Mouse (Mus musculus) embryo, embryonic 11.5 days (tissue): ENCODE data around the gene Tubgcp2.
A peak's percentile ranks its signal among the peaks of the same experiment; 100 is the strongest.

Source experiments
- DNase-seq: peaks from one replicate; pipeline ENCODE4 v3.0.0-alpha.2; 2012; ENCODE audit warnings: low read depth, low spot score

Tubgcp2 gene

GRCm38 (mm10) chr7:140047811-140048311 lies 11.4 kb upstream of the Tubgcp2 start:
- DNase-seq = no peak

GRCm38 (mm10) chr7:140045546-140045945 lies 9.1 kb upstream of the Tubgcp2 start:
- no peak for DNase-seq

DNA sequence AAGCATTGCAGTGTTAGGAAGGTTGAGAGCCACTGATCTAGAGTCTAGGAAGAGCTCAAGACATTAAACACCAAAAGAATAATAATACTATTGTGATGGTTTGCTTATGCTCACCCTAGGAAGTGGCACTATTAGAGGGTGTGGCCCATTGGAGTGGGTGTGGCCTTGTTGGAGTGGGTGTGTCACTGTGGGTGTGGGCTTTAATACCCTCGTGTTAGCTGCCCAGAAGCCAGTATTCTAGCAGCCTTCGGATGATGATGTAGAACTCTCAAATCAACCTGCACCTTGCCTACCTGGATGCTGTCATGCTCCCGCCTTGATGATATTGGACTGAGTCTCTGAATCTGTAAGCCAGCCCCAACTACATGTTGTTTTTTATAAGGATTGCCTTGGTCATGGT lies 6.3 kb upstream of the Tubgcp2 start:
- DNase-seq = no peak

DNA sequence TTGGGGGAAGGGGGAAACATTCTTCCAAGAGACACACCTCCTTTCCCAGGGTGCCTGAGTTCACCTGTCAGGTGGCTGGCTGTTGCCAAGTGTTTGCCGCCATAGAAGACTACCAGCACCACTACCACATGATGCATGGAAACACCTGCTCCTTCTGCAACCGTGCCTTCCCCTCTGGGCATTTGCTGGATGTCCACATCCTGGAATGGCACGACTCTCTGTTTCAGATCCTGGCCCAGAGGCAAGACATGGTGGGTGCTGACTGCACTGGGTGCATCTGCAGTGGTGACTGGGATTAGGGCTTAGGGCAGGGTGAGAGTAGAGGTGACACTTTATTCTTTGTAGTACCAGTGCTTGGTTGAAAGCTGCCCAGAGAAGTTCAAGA lies 694 bp upstream of the Tubgcp2 start:
- no peak for DNase-seq

DNA sequence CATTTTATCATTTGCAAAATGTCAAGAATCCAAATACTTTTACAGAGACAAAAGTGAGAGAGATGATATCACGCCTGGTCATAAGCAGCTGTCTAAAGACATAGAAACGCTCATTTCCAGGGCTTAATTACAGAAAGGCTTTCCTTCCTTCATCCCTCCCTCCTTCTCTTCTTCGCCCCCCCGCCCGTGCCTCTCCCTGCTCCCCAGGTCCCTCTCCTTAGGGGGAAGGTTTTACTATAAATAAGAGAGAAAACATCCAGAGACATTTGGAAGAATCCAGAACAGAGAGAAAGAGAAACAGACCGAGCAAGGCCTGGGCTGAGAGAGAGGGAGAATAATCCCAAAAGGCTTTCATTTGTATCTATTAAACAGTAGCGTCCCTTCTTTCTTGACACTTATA lies 1.0 kb downstream of the Tubgcp2 start:
- DNase-seq = no peak

DNA sequence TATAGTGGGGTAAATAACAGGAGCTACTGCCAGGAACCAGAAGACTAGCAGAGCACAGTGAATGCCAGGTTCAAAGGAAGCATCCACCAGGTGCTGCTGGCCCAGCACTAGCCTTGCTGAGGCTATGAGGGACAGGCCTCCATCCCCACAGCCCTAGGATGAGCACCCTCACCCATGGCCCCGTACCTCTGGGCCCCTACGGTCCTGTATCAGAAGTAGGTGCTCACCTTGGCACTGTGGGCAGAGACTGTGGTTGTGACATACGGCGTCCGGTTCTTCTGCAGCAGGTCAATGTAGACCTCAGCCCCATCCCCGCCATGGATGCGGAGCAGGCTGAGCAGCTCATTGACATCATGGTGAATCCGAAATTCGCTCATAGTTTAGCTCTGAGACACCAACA lies 3.1 kb downstream of the Tubgcp2 start:
- no peak for DNase-seq

DNA sequence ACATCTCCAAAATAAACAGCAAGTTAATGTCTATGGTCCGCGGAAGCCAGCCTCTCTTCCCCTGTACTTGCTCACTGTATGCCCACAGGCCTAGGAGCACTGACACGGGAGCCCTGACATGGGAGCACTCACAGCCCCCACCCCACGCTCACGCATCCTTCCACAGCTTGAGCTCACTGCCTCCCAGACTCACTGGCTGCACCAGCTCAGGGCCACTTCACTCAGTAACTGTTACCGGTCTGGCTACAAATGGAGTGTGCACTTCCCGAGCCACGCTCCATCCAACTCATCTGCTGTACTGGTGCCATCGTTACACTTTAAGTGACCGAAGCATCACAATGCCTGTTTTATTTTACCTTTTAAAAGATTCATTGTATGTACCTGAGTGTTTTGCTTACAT lies 4.1 kb downstream of the Tubgcp2 start:
- no peak for DNase-seq

DNA sequence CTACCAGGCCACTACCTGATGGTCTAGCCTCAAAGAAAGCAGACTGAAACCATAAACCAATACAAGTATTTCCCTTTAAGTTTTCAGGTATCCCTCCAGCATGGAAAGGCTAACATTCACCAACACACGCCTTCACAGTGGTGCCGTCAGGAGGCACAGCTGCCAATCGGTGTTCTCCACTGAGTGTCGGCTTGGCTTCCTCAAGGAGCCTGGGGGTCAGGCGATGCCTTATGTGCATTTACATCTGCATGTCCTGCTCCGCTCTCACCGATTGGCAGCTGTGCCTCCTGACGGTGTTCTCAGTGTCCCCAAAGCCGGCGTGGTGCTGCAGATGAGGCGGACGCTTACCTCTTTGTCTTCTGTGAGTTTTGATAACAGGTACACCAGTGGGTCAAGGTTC lies 4.7 kb downstream of the Tubgcp2 start:
- DNase-seq = no peak

DNA sequence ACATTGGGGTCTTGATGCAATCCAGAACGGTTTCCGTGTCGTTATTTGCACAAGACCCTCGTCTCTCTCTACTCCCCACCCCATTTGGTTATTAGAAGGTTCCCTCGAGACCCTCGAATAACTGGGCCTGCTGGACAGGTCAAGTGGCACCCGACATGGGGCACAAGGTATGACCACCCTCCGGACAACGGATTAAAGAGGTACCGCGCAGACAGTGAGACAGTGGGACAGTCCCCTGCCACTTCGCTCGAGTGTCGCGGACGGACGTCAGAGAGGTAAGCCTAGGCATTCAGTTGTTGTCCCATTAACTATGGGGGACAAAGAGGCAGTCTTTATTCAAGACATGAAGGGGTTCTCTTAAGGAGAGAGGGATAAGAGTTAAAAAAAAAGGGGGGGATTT lies 25.1 kb downstream of the Tubgcp2 start:
- no peak for DNase-seq

DNA sequence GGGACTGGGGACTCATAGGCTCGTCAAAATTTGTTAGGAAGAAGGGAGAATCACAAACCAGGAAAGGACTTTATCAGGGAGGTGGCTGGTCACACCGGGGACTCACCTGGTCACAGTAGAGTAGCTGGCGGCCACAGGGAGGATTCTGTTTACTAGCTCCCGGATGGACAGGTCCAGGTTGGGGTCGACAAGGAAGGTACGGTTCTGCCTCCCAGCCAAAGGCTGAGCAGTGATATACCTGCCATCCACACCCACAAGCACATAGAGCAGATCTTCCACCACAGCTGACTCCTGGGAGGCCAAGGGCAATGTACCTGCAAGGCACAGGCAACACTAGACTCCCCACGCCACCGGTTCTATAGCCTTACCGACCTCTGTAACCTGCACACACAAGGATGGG lies 28.7 kb downstream of the Tubgcp2 start:
- DNase-seq = no peak

- no peak for DNase-seq
Measured at GRCm38 (mm10) chr7:140006861-140007611, 29.4 kb downstream of the Tubgcp2 start.

DNA sequence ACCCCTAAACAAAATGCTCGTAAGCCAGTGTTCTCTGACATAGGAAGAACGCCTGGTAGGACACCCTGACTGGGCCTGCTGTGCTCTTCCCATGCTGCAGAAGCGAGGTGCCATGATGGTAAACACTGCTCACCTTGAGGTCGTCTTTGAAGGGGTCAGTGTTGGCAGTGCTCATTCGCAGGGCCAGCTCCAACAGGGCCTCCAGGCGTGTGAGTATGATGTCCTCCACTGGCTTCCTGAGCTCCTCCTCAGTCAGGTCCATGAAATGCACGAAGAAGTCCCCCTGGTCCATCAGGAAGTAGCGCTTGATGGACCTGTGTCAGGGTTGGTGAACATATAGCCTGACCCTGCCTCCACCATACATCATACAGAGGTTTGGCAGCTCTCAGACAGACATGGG lies 31.8 kb downstream of the Tubgcp2 start:
- no peak for DNase-seq

DNA sequence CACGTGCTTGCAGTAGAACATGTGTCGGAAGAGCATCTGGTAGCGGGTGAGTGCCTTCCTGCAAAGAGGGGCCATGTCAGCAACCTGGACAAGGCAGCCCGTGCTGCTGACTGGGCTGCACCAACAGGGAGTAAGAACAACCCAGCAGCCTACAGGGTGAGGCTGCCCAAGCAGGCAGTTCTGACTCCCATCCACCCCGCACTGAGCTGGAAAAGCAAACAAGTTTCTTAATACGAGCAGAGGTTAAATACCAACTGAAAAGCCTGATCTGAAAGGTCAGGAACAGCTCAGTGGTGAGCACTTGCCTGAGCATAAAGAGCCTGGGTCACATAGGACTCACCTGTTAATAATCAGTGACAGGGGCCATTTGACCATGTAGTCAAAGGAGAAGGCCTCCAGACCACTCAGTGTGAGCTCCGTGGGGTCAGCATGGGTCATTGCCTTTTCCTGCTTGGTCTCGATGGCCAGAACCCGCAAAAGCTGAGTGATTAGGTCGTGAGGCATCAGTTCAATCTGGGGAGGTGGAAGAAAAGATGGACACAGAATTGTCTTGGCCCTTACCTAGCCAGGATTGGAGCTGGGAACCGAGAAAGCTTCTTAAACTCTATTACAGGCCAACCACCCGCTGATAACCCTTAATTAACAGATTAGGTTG lies 35.3 kb downstream of the Tubgcp2 start:
- DNase-seq = no peak

- DNase-seq = no peak
Measured at GRCm38 (mm10) chr7:139998691-139999350, 37.6 kb downstream of the Tubgcp2 start.

DNA sequence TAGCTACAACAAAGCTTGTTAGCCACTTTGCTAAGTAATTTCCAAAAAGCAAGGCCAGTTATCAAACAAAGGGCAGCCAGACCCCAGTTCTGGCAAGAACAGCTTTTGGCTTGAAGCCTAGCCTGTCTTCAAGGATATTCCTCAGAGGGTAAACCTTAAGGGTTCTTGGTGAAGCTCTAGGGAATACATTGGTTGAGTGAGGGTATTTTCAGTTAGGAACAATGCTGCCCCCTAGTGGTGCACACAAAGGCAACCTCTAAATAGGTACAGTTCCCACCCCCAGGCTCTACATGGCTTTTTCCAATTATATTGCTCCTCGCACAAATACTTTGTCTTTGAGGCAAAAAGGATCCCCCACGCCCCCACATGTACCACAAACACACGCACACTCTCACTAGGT lies 41.8 kb downstream of the Tubgcp2 start:
- DNase-seq = peak; percentile 57

DNA sequence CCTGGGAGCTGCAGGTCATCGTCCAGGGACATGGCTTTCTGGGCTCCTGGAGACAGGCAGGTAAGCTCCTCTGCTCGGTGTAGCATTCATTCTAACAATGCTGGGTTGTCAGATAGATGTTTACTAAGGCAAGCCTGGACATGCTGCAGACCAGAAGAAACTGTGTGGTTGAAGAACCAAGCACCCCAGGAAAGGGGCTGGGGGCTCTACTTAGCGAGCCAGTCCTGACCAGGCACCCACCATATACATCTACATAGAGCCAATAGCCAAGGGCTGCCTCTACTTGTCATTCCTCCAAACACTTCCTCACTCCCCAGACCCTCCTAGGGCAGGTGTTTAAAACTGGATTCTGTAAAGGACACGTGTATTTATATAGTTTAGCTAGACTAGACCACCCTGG lies 42.3 kb downstream of the Tubgcp2 start:
- DNase-seq = no peak

GRCm38 (mm10) chr7:139993532-139993931 lies 42.9 kb downstream of the Tubgcp2 start:
- no peak for DNase-seq

GRCm38 (mm10) chr7:139992406-139992805 lies 44.1 kb downstream of the Tubgcp2 start, which contains the start of gene Adam8:
Gene Adam8, minus strand, starts transcription at chr7:139992562.
- no peak for DNase-seq

- DNase-seq = no peak
Measured at GRCm38 (mm10) chr7:139990864-139991394, 45.5 kb downstream of the Tubgcp2 start.

DNA sequence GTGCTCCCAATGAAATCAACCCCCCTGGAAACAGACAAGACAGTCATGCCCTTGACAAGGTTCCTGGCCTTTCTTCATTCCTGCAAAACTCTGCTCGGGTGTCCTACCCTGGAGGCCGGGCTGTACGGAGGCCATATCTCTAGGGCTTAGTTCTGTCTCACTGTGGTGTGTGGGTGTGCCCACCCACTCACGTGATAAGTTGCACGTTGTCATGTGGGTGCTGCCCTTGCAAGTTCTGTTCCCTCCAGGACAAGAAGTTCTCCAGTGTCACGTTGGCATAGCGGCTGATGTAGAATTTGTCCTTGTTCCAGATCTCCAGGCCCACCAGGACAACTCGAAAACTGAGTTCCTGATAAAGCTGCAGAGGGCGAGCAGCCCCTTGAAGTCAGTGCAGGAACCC lies 48.2 kb downstream of the Tubgcp2 start:
- no peak for DNase-seq

DNA sequence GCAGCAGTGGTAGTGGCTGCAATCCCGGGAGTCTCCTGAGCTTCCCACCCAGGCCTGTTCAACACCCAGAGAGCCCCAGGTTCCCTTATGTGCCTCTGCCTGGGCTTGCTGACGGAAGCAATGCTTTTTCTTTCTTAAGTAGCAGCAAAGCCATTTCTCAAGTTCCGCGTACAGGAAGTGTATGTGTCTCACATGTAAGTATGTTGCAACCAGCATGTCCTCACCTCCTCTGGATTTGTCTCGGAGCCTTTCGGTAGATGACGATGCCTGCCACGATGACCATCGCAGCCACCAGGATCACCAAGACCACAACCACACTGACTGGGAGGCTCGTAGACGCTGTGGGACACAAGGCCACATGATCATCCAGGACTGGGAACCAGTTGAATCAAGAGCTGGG lies 52.0 kb downstream of the Tubgcp2 start:
- DNase-seq = no peak

DNA sequence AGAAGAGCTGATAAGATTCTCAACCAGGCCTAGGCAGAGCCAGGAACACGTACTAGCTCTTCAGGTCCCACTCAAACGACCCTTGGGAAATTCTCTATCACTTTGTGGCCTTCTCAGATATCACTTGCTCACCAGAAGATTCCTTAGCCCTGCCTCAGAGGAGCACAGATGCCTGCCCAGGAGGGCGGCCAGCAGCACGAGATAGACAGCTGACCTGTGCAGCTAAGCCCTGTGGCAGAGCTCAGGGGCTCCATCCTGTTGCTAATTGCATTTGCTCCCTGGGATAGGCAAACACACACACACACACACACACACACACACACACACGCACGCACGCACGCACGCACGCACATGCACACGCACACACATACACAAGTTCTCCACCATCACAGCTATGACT lies 54.4 kb downstream of the Tubgcp2 start:
- DNase-seq = no peak
